Mouse (Mus musculus): ENCODE results near the gene Hilpda.

- TF ChIP-seq CTCF (IDR thresholded peaks at IDR 0.05; ENCODE audit: low read depth, low read length) (no peak), POLR2A (IDR thresholded peaks at IDR 0.05; ENCODE audit: extremely low read depth, insufficient read depth, low read length) (no peak)
These were observed 42.9 kb upstream of the Hilpda start for GRCm38 (mm10) chr6:29229265-29229913.
